Mouse (Mus musculus): ENCODE data around the gene Zbtb9. TPM values are rescaled to one million over a fixed set of nuclear protein-coding genes. Genes with fewer than 3 reads are reported as not detected.
A peak's percentile ranks its signal among the peaks of the same experiment; 100 is the strongest.

Zbtb9 gene
- polyA plus RNA-seq, 1 experiment from 2014 or later: 14.8 TPM

- Histone ChIP-seq H3K9ac (ENCODE audit: low read depth, low read length) (peak overlapping the region; percentile 44), H3K4me1 (ENCODE audit: control insufficient read depth, insufficient read depth, low read length) (peaks cover 47% of the 10 kb centered on the region), H3K9me3 (ENCODE audit: control insufficient read depth, low read length) (no peaks in the 10 kb centered on the region), H3K36me3 (ENCODE audit: control insufficient read depth, insufficient read depth, low read length) (no peaks in the 10 kb centered on the region), H3K4me3 (ENCODE audit: low read length) (no peak overlapping the region), H3K27ac (ENCODE audit: low read length) (peak overlapping the region; percentile 37; the same call in 1 of the 2 replicates), H3K27me3 (replicated peaks; ENCODE audit: control insufficient read depth, insufficient read depth, low read length) (no peaks in the 10 kb centered on the region), H3K4me2 (ENCODE audit: low read depth, low read length) (no peak overlapping the region)
- ATAC-seq: no peak
- WGBS: 57% methylated on average over 5 of the region's 5 CpGs
These were observed 77.9 kb downstream of the Zbtb9 start for GRCm38 (mm10) chr17:27050853-27051252.

- no peaks in the 10 kb centered on the region for H3K36me3 ChIP-seq (ENCODE audit: control insufficient read depth, insufficient read depth, low read length)
- H3K27me3 ChIP-seq (replicated peaks; ENCODE audit: control insufficient read depth, insufficient read depth, low read length): no peaks in the 10 kb centered on the region
- peak overlapping the region; percentile 44 for H3K9ac ChIP-seq (ENCODE audit: low read depth, low read length)
- ATAC-seq: peak; percentile 16; the same call in 1 of the 2 replicates
- H3K4me3 ChIP-seq (ENCODE audit: low read length): peak overlapping the region; percentile 9; the same call in 1 of the 2 replicates
- H3K9me3 ChIP-seq (ENCODE audit: control insufficient read depth, low read length): no peaks in the 10 kb centered on the region
- 29% methylated on average over 10 of the region's 11 CpGs for WGBS
- H3K4me2 ChIP-seq (ENCODE audit: low read depth, low read length): peak overlapping the region; percentile 41
- H3K27ac ChIP-seq (ENCODE audit: low read length): peak overlapping the region; percentile 37
- peaks cover 48% of the 10 kb centered on the region for H3K4me1 ChIP-seq (ENCODE audit: control insufficient read depth, insufficient read depth, low read length)
These were observed 78.5 kb downstream of the Zbtb9 start for GRCm38 (mm10) chr17:27051514-27051913.

GRCm38 (mm10) chr17:27056170-27056569, 83.2 kb downstream of the Zbtb9 start:
- H3K4me3 ChIP-seq (ENCODE audit: low read length): peak overlapping the region; percentile 68
- peak overlapping the region; percentile 94 for H3K4me2 ChIP-seq (ENCODE audit: low read depth, low read length)
- no peaks in the 10 kb centered on the region for H3K27me3 ChIP-seq (replicated peaks; ENCODE audit: control insufficient read depth, insufficient read depth, low read length)
- peak overlapping the region; percentile 96 for H3K27ac ChIP-seq (ENCODE audit: low read length)
- no peaks in the 10 kb centered on the region for H3K9me3 ChIP-seq (ENCODE audit: control insufficient read depth, low read length)
- 0% methylated on average over 13 of the region's 13 CpGs for WGBS
- peak overlapping the region; percentile 87 for H3K9ac ChIP-seq (ENCODE audit: low read depth, low read length)
- H3K4me1 ChIP-seq (ENCODE audit: control insufficient read depth, insufficient read depth, low read length): peaks cover 48% of the 10 kb centered on the region
- peak; percentile 67 for ATAC-seq
- H3K36me3 ChIP-seq (ENCODE audit: control insufficient read depth, insufficient read depth, low read length): no peaks in the 10 kb centered on the region

- peak within 1 kb of the TSS; percentile 96 for H3K27ac ChIP-seq (ENCODE audit: low read length)
- no peaks in the 10 kb centered on the region for H3K27me3 ChIP-seq (replicated peaks; ENCODE audit: control insufficient read depth, insufficient read depth, low read length)
- peak within 1 kb of the TSS; percentile 68 for H3K4me3 ChIP-seq (ENCODE audit: low read length)
- 0 out of 2 replicates have a peak, but pooled peaks cover 3% of the 10 kb centered on the region for H3K36me3 ChIP-seq (ENCODE audit: control insufficient read depth, insufficient read depth, low read length)
- peak within 1 kb of the TSS; percentile 87 for H3K9ac ChIP-seq (ENCODE audit: low read depth, low read length)
- 0% methylated on average over 66 of the region's 66 CpGs for WGBS
- peak within 1 kb of the TSS; percentile 94 for H3K4me2 ChIP-seq (ENCODE audit: low read depth, low read length)
- peaks cover 40% of the 10 kb centered on the region for H3K4me1 ChIP-seq (ENCODE audit: control insufficient read depth, insufficient read depth, low read length)
- ATAC-seq: peak; percentile 81
- H3K9me3 ChIP-seq (ENCODE audit: control insufficient read depth, low read length): no peaks in the 10 kb centered on the region
These were observed 84.0 kb downstream of the Zbtb9 start, which contains the start of gene Itpr3 for GRCm38 (mm10) chr17:27056812-27057516. TSS of gene Itpr3 (plus strand) at chr17:27057304.

GRCm38 (mm10) chr17:27057517-27058055, 84.6 kb downstream of the Zbtb9 start:
- Histone ChIP-seq H3K9ac (ENCODE audit: low read depth, low read length) (peak overlapping the region; percentile 87), H3K27ac (ENCODE audit: low read length) (peak overlapping the region; percentile 96), H3K4me2 (ENCODE audit: low read depth, low read length) (peak overlapping the region; percentile 94), H3K4me1 (ENCODE audit: control insufficient read depth, insufficient read depth, low read length) (peaks cover 38% of the 10 kb centered on the region), H3K27me3 (replicated peaks; ENCODE audit: control insufficient read depth, insufficient read depth, low read length) (no peaks in the 10 kb centered on the region), H3K4me3 (ENCODE audit: low read length) (peak overlapping the region; percentile 68), H3K36me3 (ENCODE audit: control insufficient read depth, insufficient read depth, low read length) (0 out of 2 replicates have a peak, but pooled peaks cover 3% of the 10 kb centered on the region), H3K9me3 (ENCODE audit: control insufficient read depth, low read length) (no peaks in the 10 kb centered on the region)
- WGBS: 3% methylated on average over 24 of the region's 24 CpGs
- ATAC-seq: peak; percentile 18; the same call in 1 of the 2 replicates

Small RNAs within 50 kb of the gene (microRNA-seq; reads per million reads assigned to microRNA genes)
- gene Mir3083 (not detected), gene Mir6968 (not detected)

Other genes with a start within 250 kb of the Zbtb9 start
- gene Bnip1, start 192.1 kb upstream of the Zbtb9 start, polyA plus RNA-seq (2015; fragmentation: Nextera tagmentation; extraction: Ambion mirVana): 47.6 and 52.0 TPM in 2 replicates
- gene Nkx2-5, start 128.2 kb upstream of the Zbtb9 start, polyA plus RNA-seq (2015; fragmentation: Nextera tagmentation; extraction: Ambion mirVana): 0.09 TPM in 1 of 2 replicates, not detected in the other
- gene Kifc5b, start 56.1 kb upstream of the Zbtb9 start, polyA plus RNA-seq (2015; fragmentation: Nextera tagmentation; extraction: Ambion mirVana): 5.3 and 6.5 TPM in 2 replicates
- gene Phf1, start 40.1 kb upstream of the Zbtb9 start, polyA plus RNA-seq (2015; fragmentation: Nextera tagmentation; extraction: Ambion mirVana): 6.8 and 8.0 TPM in 2 replicates
- gene Cuta, start 33.6 kb upstream of the Zbtb9 start, polyA plus RNA-seq (2015; fragmentation: Nextera tagmentation; extraction: Ambion mirVana): 294 and 314 TPM in 2 replicates
- 0.66 and 1.1 TPM in 2 replicates for gene Syngap1, start 31.9 kb upstream of the Zbtb9 start, polyA plus RNA-seq (2015; fragmentation: Nextera tagmentation; extraction: Ambion mirVana)
- gene Bak1, start 55.8 kb downstream of the Zbtb9 start, polyA plus RNA-seq (2015; fragmentation: Nextera tagmentation; extraction: Ambion mirVana): 8.5 and 10.3 TPM in 2 replicates
- gene Itpr3, start 84.1 kb downstream of the Zbtb9 start, polyA plus RNA-seq (2015; fragmentation: Nextera tagmentation; extraction: Ambion mirVana): 12.1 and 16.5 TPM in 2 replicates
- gene Uqcc2, start 160.7 kb downstream of the Zbtb9 start, polyA plus RNA-seq (2015; fragmentation: Nextera tagmentation; extraction: Ambion mirVana): 238 and 255 TPM in 2 replicates
- 0.09 and 0.11 TPM in 2 replicates for gene Ip6k3, start 194.6 kb downstream of the Zbtb9 start, polyA plus RNA-seq (2015; fragmentation: Nextera tagmentation; extraction: Ambion mirVana)
- 4.9 and 5.4 TPM in 2 replicates for gene Lemd2, start 231.3 kb downstream of the Zbtb9 start, polyA plus RNA-seq (2015; fragmentation: Nextera tagmentation; extraction: Ambion mirVana)

Measured in intestine, embryonic 16.5 days (tissue).